Mouse (Mus musculus) heart, adult 8-10 months (tissue): ENCODE measurements around the gene Epn2. TPM values are rescaled to one million over a fixed set of nuclear protein-coding genes. Genes with fewer than 3 reads are reported as not detected.
A peak's percentile ranks its signal among the peaks of the same experiment; 100 is the strongest.
"Not testable (repeated sequence)": the region's sequence is repeated elsewhere in the genome, so short reads cannot be mapped to it uniquely, and the experiment has no call there.

Source experiments
- DNase-seq: peaks from one replicate; pipeline ENCODE4 v3.0.0; 2022; ENCODE audit warnings: low spot score
- total RNA-seq, 4 experiments: library from RNA; stranded (reverse); gene quantifications; 2 replicates each; pipeline ENCODE4 v1.2.4; 2022

Epn2 gene
- total RNA-seq, 4 experiments from 2014 or later: 21.1 to 28.0 (median 23.5) TPM

DNA sequence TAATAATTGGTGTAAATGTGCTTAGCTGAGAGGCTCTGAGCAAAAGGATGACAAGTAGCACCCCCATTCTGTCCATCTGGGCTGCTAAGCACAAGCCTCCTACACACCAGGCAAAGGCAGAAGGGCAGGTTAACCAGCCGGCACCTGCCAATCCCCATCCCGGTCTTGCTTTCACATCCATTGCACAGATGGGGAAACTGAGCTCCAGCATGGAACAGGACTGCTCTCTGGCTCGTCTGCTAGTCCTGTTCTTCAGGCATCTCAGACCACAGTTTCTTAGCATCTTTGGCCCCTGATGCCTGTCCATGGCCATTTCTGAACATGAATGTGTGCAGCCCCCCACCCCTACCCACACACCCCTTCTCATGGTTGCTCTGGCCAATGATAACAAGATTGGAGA lies 12.6 kb upstream of the Epn2 start:
- no peak for DNase-seq

DNA sequence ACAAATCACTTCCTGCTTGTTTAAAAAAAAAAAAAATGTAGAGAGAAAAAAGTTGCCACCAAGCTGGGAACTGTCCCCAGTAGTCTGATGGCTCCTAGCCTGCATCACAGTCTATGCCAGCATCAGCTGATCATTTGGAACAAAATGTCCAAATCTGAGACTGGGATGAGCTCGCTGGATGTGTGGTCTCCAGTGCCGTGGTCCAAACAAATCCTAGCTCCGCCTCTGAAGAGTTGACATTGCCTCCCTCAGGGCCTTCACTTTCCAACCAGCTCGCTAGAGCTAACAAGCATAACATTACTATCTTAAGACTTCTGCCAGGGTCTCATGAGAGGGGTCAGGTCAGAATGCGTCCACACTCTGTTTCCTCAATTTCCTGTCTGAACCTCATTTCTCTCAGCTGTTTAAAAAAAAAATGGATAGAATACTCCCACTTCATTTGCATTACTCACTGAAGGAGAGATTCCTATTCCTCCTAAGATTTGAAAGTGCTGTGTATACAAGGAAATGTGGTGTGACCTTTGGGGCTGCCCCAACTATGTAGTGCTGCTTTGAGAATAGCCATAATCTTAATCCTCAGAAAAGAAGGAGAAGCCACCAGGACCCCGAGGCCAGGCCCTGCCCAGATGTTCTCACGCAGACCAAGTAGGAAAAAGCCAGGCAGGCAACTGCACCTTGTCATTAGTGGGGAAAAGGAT lies 11.2 kb upstream of the Epn2 start:
- DNase-seq: peak; percentile 80

DNA sequence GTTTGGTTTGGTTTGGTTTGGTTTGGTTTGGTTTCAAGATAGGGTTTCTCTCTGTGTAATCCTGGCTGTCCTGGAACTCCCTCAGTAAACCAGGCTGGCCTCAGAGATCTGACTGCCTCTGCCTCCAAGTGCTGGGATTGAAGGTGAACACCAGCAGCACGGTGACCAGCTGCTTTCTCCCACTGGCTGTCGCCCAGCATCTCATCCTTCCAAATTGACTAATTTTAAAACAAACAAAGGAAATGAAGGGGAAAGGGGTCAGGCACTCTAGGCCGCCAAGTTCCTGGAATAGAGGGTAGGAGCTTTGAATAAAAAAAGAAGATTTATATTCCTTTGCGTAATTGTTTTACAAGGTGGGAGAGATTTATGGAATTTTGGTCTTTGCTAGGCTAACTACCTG lies 5.9 kb upstream of the Epn2 start:
- DNase-seq: no peak

DNA sequence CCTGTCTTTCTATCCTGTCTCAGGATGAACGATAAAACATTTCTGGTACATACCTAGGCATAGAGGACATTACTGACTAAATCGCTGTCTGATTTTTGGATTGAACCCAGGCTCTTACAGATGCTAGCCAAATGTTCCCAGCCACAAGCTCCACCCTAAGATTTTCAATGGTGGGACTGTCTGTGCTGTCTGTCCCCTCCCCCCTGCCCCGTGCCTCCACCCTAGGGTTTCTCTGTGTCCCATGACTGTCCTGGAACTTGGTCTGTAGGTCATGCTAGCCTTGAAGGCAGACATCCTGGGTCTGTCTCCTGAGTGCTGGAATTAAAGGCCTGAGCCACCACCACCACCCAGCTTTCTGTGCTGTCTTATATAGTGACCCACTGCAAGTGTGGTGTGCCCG lies 5.3 kb upstream of the Epn2 start:
- no peak for DNase-seq

DNA sequence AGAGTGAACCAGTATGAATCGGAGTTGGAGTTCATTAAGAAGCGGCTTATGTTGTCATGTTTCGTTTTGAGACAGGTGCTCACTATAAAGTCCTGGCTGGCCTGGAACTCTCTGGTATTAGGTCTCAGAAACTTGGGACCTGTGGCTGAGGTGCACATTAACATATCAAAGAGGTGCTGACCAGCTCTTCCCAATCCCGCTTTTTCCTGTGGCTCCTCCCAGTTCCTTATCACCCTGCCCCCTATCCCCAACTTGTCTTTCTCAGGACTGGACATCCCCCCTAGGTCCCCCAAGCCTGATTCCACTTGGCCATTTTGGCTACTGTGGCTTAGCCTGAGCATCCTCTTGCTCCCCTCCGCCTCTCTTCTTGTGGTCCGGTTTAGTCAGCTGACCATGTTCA lies 4.6 kb upstream of the Epn2 start:
- DNase-seq: no peak

DNA sequence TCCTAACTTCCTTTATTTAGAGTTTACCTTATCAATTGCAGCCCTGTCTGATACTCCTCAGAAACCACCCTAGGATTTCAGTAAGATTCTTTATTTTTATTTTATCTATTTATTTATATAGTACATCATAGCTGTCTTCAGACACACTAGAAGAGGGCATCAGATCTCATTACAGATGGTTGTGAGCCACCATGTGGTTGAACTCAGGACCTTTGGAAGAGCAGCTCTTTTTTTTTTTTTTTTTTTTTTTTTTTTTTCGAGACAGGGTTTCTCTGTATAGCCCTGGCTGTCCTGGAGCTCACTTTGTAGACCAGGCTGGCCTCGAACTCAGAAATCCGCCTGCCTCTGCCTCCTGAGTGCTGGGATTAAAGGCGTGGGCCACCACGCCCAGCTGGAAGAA lies 3.3 kb upstream of the Epn2 start:
- DNase-seq: not testable (repeated sequence)

DNA sequence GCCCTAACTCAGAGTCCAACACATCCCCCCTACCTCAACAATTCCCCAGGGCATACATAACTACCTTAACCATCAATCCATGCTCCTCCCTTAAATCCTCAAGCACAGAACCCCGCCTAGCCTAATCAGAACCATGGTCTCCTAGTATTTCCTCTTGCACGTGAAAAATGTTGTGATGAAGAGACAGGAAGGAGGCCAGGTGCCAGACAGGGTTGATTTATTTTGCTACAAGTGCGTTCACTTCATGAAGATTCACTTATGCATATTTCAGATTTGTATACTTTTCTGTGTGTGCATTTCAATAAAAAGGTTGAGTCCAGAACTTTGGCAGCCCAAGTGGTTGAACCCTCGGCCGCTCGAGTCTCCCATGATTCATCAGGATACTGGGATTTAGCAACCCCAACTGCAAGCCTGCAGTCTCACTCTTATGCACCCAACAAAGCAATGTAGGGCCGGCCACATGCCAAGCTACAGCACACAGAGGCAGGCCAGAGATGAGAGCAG lies 443 bp upstream of the Epn2 start:
- DNase-seq: no peak

DNA sequence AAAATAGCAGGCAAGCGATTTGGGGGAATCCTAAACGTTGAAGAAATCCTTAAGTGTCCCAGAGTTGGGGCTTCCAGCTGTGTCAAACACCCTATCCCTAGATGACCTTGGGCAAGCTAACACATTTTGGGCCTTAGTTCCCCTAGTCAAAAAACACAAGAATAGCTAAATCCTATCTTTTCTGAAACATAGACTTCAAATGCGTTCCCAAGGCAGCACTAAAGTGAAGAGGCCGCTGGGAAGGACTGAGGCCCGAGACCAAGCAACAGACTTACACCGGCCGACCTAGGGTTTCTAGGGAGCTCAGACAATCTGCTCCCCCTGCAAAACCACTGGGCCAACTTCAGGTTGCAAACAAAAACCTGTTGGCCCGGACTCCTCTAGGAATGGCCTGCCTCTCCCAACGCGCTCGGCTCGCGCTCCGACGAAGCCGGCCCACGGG lies 925 bp downstream of the Epn2 start:
- peak; percentile 33 for DNase-seq

DNA sequence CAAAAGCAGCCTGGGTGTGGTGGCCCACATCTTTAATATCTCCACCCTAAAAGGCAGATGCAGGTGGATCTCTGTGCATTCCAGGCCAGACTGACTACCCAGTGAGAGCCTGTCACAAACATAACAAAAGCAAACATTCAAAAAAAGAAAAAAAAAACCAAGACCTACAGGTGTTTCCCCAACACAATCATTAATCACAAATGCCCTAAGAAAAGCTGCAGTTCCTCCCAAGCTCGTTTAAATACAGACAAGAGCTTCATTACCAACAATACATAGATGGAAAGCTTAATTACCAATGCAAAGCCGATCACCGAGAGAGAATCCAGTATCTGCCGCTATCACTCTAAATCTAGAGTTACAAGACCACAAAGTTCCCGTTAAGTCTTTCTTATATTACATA lies 1.5 kb downstream of the Epn2 start:
- DNase-seq: no peak

DNA sequence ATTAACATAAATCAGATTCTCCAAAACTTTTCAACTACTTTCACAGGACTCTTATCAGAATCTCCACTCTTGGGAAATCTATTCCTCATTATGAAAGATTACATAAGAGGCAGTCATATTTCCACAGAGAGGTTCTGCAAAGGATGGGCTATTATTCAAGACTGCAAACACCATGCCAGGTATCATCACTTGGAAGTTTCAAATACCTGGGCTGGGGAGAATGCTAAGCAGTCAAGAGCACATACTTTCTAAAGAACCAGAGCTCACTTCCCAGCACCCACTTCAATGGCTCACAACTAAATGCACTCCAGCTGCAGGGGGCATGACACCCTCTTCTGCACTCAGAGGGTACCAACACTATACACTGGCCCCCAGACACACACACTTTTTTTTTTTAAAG lies 2.1 kb downstream of the Epn2 start:
- DNase-seq: no peak

DNA sequence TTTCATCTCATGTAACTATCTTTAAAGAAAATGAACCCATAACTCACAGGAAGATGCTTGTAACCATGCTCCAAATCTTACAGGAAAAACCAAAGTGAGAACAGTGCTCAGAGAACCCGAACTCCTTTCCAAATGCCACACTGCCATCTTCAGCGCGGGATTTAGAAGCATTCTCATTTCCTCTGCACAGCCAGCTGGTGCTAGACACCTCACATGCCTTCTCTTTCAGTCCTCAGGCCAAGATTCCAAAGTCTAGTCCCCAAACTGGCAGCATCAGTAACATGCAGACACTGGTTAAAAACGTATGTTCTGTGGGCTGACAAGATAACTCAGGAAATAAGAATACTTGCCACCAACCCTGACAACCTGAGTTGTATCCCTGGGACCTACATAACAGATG lies 6.2 kb downstream of the Epn2 start:
- no peak for DNase-seq

DNA sequence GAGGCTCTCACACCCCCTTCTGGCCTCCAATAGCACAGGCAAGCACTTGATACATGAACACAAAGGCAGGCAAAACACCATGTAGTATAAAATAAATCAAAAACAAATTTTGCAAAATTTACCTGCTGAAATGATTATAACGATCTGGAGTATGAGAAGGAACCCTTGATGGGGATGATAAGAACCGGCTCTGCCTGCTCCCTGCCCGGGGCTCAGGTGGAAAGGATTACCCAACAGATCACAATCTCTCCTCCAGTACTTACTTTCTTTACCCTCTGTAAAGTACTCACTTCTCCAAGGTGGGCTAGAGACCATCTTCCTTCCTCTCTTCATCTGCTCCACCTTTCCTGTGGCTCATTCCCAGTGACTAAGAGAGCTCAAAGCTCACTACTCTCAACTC lies 8.3 kb downstream of the Epn2 start:
- DNase-seq: no peak

DNA sequence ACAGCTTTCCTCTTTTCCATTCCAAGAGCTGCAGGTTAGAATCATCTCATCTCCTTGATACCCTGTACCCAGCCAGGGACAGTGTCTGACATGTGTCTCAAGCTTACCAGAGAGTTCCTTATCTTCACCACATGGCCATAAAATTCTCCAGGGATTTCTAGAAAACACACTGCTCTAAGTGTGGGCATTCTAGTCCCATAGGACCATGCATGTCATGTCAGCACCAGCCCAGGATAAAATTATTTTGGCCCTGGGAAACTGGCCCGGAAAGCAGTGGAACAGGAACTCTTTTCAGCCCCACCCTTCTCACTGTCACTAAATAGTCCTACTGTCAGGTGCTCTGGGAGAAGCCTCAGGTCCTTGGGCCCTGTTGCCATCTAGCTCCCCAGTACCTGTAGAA lies 9.8 kb downstream of the Epn2 start:
- DNase-seq: no peak

DNA sequence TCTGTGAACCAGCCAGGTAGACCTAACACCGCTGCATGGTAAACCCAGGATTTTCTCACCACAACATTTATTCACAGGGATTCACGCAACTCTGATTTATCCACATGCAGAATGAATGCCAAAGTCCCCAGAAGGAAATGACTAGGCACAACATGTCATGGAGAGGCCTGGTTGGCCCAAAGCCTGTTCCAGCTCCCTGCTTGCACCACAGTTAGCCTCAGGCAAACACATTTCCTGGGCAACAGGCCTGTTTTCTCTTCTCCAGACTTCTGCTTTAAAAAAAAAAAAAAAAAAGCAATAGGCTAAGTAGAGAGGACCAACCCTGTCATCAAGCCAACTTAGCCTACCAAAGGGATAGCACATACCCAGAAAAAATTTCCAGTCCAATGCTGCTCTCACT lies 14.9 kb downstream of the Epn2 start:
- DNase-seq: peak; percentile 60

DNA sequence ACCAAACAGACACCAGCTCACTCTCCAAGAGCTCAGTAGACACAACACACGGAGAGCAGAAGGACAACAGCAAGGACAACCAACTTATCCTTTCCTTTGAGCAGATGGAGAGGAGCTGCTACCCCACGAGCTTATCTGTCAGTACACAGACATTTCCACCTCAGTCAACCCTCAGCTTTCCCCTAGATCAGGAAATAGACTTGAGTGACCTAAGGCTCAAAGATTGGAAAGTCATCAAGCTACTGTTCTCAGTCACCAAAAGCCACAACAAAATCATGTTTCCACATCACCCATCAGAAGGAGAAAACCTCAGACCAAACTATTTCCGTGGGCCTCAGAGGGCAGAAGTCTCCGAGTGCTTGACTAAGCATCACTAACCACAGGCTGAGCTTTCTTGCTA lies 15.5 kb downstream of the Epn2 start:
- DNase-seq: no peak

DNA sequence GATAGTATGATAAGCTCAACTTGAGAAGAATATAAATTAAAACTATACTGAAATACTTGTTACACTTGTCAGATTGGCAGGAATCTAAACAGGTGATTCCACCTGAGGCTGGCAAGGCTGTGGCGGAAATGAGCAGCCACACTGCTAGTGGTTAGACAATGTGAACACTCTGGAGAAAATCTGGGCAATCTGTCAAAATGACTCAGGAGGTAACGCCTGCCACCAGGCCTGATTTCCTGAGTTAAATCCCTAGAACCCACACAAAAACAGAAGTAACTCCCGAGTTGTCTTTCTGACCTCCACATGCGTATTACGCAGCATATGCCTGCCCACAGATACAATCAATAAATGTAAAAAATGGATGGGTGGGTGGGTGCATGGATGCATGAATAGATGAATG lies 17.1 kb downstream of the Epn2 start:
- DNase-seq: peak; percentile 62

DNA sequence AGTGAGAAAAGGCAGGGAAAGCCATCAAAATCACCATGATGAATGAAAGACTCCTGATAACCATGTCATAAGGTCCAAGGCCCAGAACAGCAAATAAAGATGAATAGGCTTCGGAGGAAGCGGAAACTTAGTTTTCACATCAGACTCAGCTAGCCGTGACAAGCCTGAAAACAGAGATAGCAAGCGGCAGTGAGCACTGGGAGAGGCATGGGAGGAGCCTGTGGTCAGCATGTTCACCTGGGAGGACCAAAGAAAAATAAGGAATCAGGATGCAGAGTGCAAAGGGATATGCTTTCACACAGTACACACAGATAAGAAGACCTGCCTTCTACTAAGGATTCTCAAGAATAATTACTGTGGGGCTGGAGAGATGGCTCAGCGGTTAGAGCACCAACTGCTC lies 19.9 kb downstream of the Epn2 start:
- DNase-seq: no peak

DNA sequence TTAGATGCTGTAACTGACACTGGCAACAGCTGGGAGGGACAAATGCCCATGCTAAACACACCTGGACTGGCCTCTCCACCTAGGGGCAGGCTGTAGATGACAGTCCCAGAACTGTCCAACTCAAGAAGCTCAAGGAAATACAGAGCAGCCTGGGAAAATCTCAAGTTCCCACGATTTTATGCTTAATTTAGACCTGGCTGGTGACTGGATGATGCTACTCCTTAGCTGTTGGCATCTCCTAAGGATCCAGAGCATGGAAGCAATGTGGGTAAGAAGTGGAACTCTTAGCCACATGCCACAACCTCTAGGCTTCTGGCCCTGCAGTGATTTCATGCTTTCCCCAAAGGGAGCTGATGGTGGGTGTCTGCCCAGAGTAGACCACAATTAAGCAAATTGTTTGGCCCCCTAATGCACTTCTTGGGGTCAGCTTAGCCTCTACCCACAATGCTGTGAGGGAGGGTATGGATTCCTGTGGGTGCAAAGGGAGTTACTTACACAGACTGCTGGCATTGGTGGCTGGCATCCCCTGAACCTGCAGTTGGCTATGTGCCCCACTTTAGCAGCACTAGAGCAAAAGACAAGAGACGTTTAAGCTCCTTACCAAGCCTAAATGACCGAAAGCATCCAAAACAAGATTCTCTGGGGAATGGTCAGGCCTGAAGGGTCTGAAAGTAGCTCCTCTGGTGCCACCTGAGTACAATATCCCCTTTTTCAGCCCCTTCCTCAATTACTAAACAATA lies 26.3 kb downstream of the Epn2 start:
- DNase-seq: no peak

DNA sequence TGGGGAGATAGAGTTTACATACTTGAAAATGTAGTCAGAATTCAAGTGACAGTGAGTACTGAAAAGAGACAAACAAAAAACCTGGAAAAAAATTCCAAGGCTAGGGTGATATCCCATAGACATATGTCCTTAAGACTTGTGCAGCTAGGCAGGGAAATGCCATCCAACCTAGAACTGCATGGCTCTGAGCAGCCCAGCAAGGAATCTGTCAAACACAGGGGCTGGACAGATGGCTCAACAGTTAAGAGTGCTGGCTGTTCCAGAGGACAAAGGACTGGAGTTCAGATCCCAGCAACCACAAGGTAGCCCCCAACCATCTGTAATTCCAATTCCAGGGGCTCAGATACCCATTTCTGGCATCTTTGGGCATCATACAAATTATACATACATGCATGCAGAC lies 28.9 kb downstream of the Epn2 start:
- no peak for DNase-seq

DNA sequence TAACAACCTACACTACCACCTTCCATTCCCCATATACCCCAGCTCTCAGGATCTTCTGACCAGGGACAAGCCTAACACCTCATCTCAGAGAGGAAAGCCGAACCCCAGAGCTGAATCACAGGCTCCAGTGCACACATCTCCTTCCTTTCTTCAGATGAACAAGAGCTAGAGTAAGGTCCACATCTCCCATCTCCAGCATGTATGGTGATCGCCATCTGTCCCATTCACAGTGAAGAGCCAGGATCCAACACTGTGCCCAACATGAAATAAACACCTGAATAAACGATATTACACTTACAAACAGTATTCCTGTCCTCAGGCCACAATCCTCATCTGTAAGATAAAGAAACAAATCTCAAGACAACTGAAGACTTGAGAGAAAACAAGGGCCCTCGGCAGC lies 31.8 kb downstream of the Epn2 start:
- DNase-seq: no peak

DNA sequence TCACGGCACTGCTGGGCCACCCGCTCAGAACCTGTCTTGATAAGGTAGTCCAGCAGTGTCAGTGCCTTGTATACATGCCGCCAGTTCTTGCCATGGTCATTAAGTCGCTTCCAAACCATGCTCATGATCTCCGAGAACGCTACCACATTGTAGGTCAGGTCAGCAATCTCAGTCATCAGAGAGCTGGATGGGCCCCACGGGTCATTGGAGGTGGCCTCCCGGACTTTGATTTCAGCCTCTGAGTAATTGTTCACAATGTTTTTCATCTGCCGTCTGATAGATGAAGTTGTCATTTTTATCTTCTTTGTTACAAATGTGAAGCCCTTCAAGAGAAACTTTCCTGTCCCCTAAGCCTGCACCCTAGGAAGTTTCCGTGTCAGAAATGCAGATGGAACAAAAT lies 33.0 kb downstream of the Epn2 start:
- no peak for DNase-seq

DNA sequence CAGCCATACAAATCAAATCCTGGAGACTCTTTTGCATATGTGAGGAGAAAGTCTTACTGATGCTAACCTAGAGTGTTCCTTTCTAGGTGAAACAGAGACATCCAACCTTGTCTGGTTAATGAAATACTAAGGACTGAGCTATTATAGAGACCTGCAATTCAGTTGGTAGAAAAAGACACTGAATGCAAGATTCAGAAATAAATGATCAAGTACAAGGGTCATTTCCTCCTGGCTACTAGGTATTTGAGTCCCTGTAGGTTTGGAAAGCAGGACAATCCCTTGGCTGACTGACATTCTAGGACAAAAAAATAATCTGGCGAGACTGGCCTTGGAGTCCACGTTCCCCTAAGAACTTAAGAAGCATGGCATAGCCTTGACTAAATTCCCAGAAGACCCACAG lies 33.9 kb downstream of the Epn2 start:
- no peak for DNase-seq

DNA sequence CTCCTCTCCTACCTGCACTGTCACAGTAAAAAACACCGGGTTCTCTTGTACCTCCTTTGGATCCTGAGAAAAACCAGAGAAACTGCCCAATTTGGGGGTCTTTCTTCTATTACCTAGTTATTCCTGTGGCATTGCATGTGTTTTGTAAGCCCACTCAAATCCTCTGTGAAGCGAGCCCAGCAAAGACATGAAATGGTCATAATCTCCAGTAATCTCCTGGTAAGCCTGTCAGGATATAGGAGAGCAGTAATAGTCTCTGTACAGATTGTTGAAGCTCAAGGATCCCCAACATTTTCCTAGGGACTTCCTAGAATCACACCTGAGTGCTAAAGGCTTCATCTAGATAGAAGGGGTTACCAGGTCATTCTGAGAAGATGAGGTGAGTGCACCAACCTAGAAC lies 38.4 kb downstream of the Epn2 start:
- DNase-seq: no peak
